Mouse (Mus musculus): ENCODE measurements around the gene Stk39. TPM values are rescaled to one million over a fixed set of nuclear protein-coding genes. Genes with fewer than 3 reads are reported as not detected.

Gene Stk39
- total RNA-seq, 2 experiments from 2014 or later: 71.8 to 75.3 TPM

- Histone ChIP-seq H3K4me3 (no peak overlapping the region), H3K27ac (no peak overlapping the region)
- no peak for TF ChIP-seq CTCF (conservative IDR thresholded peaks at IDR 0.05)
- no peak for DNase-seq (ENCODE audit: low spot score in 2 of 2)
Measured at GRCm38 (mm10) chr2:68443141-68443540, 28.9 kb downstream of the Stk39 start.

- TF ChIP-seq CTCF (conservative IDR thresholded peaks at IDR 0.05): no peak
- no peak overlapping the region for H3K27ac ChIP-seq
Measured at GRCm38 (mm10) chr2:68442113-68442717, 29.9 kb downstream of the Stk39 start.

GRCm38 (mm10) chr2:68439614-68440013, 32.5 kb downstream of the Stk39 start:
- TF ChIP-seq CTCF (conservative IDR thresholded peaks at IDR 0.05): no peak
- no peak overlapping the region for H3K4me3 ChIP-seq
- no peak for DNase-seq (ENCODE audit: low spot score in 2 of 2)
- no peak overlapping the region for H3K27ac ChIP-seq

More at GRCm38 (mm10) chr2:68442113-68442717, 29.9 kb downstream of the Stk39 start:
- no peak overlapping the region for H3K4me3 ChIP-seq
- no peak for DNase-seq (ENCODE audit: low spot score in 2 of 2)

GRCm38 (mm10) chr2:68437920-68438319, 34.1 kb downstream of the Stk39 start:
- Histone ChIP-seq H3K4me3 (no peak overlapping the region), H3K27ac (no peak overlapping the region)
- no peak for TF ChIP-seq CTCF (conservative IDR thresholded peaks at IDR 0.05)
- DNase-seq (ENCODE audit: low spot score in 2 of 2): no peak

- H3K27ac ChIP-seq: no peak overlapping the region
- no peak for TF ChIP-seq CTCF (conservative IDR thresholded peaks at IDR 0.05)
- H3K4me3 ChIP-seq: no peak overlapping the region
- no peak for DNase-seq (ENCODE audit: low spot score in 2 of 2)
Measured at GRCm38 (mm10) chr2:68437216-68437615, 34.9 kb downstream of the Stk39 start.

- no peak for DNase-seq (ENCODE audit: low spot score in 2 of 2)
- Histone ChIP-seq H3K27ac (no peak overlapping the region), H3K4me3 (no peak overlapping the region)
- TF ChIP-seq CTCF (conservative IDR thresholded peaks at IDR 0.05): no peak
Measured at GRCm38 (mm10) chr2:68436305-68436704, 35.8 kb downstream of the Stk39 start.

- no peak for DNase-seq (ENCODE audit: low spot score in 2 of 2)
- H3K27ac ChIP-seq: no peak overlapping the region
- H3K4me3 ChIP-seq: no peak overlapping the region
- no peak for TF ChIP-seq CTCF (conservative IDR thresholded peaks at IDR 0.05)
Measured at GRCm38 (mm10) chr2:68435494-68436255, 36.4 kb downstream of the Stk39 start.

GRCm38 (mm10) chr2:68434997-68435396, 37.1 kb downstream of the Stk39 start:
- no peak for TF ChIP-seq CTCF (conservative IDR thresholded peaks at IDR 0.05)
- Histone ChIP-seq H3K4me3 (no peak overlapping the region), H3K27ac (no peak overlapping the region)
- no peak for DNase-seq (ENCODE audit: low spot score in 2 of 2)

GRCm38 (mm10) chr2:68434576-68434975, 37.5 kb downstream of the Stk39 start:
- no peak for TF ChIP-seq CTCF (conservative IDR thresholded peaks at IDR 0.05)
- no peak overlapping the region for H3K27ac ChIP-seq
- H3K4me3 ChIP-seq: no peak overlapping the region
- DNase-seq (ENCODE audit: low spot score in 2 of 2): no peak

GRCm38 (mm10) chr2:68433736-68434312, 38.2 kb downstream of the Stk39 start:
- Histone ChIP-seq H3K27ac (no peak overlapping the region), H3K4me3 (no peak overlapping the region)
- DNase-seq (ENCODE audit: low spot score in 2 of 2): no peak
- TF ChIP-seq CTCF (conservative IDR thresholded peaks at IDR 0.05): no peak

GRCm38 (mm10) chr2:68432834-68433233, 39.2 kb downstream of the Stk39 start:
- H3K27ac ChIP-seq: no peak overlapping the region
- H3K4me3 ChIP-seq: no peak overlapping the region
- no peak for DNase-seq (ENCODE audit: low spot score in 2 of 2)
- no peak for TF ChIP-seq CTCF (conservative IDR thresholded peaks at IDR 0.05)

- DNase-seq (ENCODE audit: low spot score in 2 of 2): no peak
- no peak for TF ChIP-seq CTCF (conservative IDR thresholded peaks at IDR 0.05)
- Histone ChIP-seq H3K4me3 (no peak overlapping the region), H3K27ac (no peak overlapping the region)
Measured at GRCm38 (mm10) chr2:68431024-68431962, 40.8 kb downstream of the Stk39 start.

- TF ChIP-seq CTCF (conservative IDR thresholded peaks at IDR 0.05): peak; percentile 77
- Histone ChIP-seq H3K27ac (no peak overlapping the region), H3K4me3 (no peak overlapping the region)
- DNase-seq (ENCODE audit: low spot score in 2 of 2): no peak
Measured at GRCm38 (mm10) chr2:68430493-68430892, 41.6 kb downstream of the Stk39 start.
